Mouse (Mus musculus) gastrocnemius, postnatal 36 days (tissue): ENCODE data around the gene Krtap2-4. TPM values are rescaled to one million over a fixed set of nuclear protein-coding genes. Genes with fewer than 3 reads are reported as not detected.

ENCODE experiments used
- DNase-seq, 2 experiments: peaks; one replicate each; pipeline ENCODE4 v3.0.0; 2022
- intact Hi-C: fragments of 180-260 bp; cut with DNase I; formaldehyde crosslinking; loops from one replicate; pipeline ENCODE4 v1.15.1; 2025
- total RNA-seq, 2 experiments: library from RNA; stranded (reverse); gene quantifications; 2 replicates each; pipeline ENCODE4 v1.2.3; 2021

Gene Krtap2-4
- total RNA-seq, 2 experiments from 2014 or later, result not detected

DNA sequence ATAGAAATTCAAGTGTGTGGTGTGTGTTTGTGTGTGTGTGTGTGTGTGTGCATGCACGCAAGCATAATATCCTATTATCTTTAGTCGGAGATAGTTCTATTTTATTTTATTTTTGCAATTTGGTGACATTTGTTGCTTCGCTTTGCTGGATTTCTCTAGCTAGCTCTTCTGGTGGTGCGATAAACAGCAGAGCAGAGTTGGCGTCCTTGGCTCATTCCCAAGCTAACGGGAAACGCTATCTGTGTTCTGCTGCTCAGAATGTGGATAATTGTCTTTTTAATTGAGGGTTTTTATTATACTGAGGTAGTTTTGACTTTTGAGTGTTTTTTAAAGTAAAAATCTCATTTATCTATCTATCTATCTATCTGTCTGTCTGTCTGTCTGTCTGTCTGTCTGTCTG, 29.6 kb downstream of the Krtap2-4 start:
- intact Hi-C loops, result no loop called here
- no peak for DNase-seq

DNA sequence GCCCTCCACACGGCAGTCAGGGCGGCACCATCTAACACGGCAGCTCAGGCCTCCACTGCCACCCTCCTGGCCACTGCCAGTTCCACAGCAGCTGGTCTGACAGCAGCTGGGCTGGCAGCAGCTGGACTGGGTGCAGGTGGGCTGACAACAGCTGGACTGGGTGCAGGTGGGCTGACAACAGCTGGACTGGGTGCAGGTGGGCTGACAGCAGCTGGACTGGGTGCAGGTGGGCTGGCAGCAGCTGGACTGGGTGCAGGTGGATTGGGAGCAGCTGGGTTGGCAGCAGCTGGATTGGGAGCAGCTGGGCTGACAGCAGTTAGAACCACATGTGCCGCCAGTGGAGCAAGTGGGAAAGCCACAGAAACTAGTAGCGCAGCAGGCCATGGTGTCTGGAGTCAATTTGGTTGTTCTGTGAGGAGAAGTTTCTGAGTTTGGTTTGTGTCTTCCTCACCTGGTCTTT, 31.4 kb downstream of the Krtap2-4 start, which contains the start of gene Krtap1-4:
Gene Krtap1-4 (minus strand): TSS at position 410 of the 460 bp plus-strand sequence.
- intact Hi-C loops, result no loop called here
- DNase-seq, result no peak

DNA sequence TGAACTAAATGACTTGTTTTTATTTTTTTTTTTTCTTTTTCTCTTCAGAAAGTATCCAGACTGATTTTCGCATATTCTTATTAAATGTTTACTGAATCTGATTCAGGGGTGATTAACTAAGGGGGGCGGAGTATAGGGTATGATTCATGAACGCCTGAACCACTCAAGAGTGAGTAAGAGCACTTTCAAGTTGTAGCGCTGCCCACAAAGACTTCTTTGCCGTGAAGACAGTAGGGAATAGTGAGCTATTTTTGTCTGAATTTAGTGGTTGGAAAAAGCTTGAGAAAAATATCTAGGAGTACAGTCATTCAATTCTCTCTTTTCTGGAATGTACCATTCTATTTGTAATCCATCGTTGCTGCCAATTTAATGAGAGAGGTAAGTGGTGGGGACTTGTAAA, 33.1 kb downstream of the Krtap2-4 start:
- no peak for DNase-seq
- intact Hi-C loops, result no loop called here

DNA sequence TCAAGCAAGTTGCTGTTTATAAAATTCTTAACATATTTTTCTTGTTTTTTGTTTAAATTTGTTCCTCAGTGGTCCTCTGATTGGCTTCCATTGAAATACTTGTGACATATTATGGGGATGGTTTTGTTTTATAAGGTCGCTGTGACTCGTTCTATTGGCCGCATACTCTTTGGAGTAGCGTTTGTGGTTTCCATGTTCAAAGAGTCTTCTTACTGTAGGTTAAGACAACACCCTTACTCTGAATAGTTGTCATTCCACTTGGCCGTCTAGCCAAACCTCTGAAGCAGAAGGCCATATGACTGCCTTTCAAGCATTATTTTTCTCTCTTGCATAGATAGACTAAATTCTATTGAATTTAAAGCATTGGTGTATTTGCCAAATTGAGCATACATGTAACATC, 33.6 kb downstream of the Krtap2-4 start:
- intact Hi-C loops, result no loop called here
- DNase-seq, result no peak

DNA sequence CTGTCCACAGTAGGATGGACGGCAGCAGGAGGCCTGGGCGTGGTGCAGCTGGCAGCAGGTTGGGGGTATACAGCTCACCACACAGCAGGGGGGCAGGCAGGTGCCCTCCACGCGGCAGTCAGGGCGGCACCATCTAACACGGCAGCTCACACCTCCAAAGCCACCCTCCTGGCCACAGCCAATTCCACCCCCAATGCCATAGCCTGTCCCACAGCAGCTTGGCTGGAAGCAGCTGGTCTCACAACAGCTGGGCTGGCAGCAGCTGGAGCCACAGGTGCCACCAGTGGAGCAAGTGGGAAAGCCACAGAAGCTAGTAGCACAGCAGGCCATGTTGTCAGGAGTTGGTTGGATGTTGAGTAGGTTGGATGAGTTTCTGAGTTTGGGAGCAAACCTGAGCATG, 34.0 kb downstream of the Krtap2-4 start, which contains the start of gene Krtap1-5:
Gene Krtap1-5 (minus strand): TSS at position 381 of the 400 bp plus-strand sequence.
- intact Hi-C loops, result no loop called here
- no peak for DNase-seq

DNA sequence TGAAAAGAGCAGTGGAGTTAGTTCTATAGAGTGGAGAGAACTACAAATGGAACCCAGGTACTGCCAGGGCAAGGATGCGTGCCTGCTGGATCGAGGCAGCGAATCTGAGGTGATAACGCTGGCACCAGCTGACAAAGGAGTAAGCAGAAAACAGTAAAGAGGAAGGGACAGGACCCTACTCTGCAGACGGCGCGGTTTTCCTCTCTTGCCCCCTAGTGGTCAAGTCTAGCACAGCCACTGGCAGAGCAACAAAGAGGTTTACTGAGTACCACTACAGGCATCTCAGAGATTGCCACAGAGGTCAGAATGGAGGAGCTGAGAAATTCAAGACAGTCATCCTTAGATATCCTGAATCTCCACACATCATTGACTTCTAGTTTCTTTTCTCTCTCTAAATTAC, 40.5 kb downstream of the Krtap2-4 start:
- intact Hi-C loops, result loop anchor here (5.0 to 10.0 kb wide), 2 partner anchors 107 to 189 kb away; partner anchors contain the start of gene Krt10
- DNase-seq, result peak in 1 of 2 experiments; percentile 24

DNA sequence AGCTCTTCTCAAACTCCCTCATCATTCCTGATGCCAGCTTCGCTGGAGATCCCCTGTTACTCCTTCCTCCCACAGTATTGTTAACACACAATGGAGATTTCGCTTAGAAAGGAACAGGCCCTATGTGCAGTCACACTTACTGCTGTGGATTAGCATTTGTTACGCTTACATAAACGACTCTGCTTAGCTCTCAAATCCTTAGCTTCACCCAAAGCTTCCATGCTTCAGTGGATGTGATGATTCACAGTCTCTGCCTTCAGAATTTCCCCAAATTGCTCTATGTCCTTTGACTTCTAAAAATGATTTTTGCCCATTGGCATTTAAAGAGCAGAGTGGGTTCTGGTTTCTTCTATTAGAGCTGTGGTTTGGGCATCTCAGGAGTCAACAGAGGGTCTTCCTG, 41.5 kb downstream of the Krtap2-4 start:
- DNase-seq, result no peak
- intact Hi-C loops, result loop anchor here (5.0 to 10.0 kb wide), 2 partner anchors 106 to 188 kb away; partner anchors contain the start of gene Krt10

DNA sequence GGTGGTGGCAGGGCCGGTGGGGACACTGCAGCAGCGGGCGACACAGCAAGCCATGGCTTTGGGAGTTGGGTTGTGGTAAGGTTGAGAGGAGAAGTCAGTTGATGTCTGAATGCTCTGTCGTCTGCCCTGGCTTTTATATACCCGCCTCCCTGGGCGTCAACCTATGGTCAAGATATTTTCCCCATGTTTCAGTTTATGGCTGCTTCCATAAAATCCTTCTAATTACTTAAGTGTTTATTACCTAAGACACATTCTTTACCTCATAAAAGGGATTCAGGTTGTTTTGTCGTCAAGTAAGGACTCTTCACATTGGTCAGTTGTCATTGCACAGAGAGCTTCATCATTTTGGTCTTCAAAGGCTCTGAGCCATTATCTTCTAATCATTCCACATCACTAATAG, 48.1 kb downstream of the Krtap2-4 start, which contains the start of gene Krtap3-1:
Gene Krtap3-1 (minus strand): TSS at position 101 of the 400 bp plus-strand sequence.
- intact Hi-C loops, result no loop called here
- DNase-seq, result no peak

Other genes starting within 250 kb of the Krtap2-4 start
- not detected for gene Krt28, start 239.9 kb downstream of the Krtap2-4 start, total RNA-seq
- gene Krt10, start 225.5 kb downstream of the Krtap2-4 start, total RNA-seq, result 1 to 10 TPM; 3.3 to 3.5 TPM
- gene Krt12, start 192.6 kb downstream of the Krtap2-4 start, total RNA-seq, result not detected
- gene Krt20, start 176.7 kb downstream of the Krtap2-4 start, total RNA-seq, result under 1 TPM in 1 of 2 experiments, not detected in 1; 0.17 TPM
- not detected for gene Krt23, start 121.7 kb downstream of the Krtap2-4 start, total RNA-seq
- not detected for gene Krt39, start 93.5 kb downstream of the Krtap2-4 start, total RNA-seq
- gene Krt40, start 71.7 kb downstream of the Krtap2-4 start, total RNA-seq, result not detected
- not detected for gene Krtap3-3, start 64.0 kb downstream of the Krtap2-4 start, total RNA-seq
- gene Krtap3-2, start 58.0 kb downstream of the Krtap2-4 start, total RNA-seq, result not detected
- gene Gm11939, start 55.4 kb downstream of the Krtap2-4 start, total RNA-seq, result not detected
- gene Krtap3-1, start 48.2 kb downstream of the Krtap2-4 start, total RNA-seq, result not detected
- not detected for gene Krtap1-5, start 33.8 kb downstream of the Krtap2-4 start, total RNA-seq
- gene Krtap1-4, start 31.2 kb downstream of the Krtap2-4 start, total RNA-seq, result not detected
- not detected for gene Krtap1-3, start 23.5 kb downstream of the Krtap2-4 start, total RNA-seq
- gene Krtap9-3, start 16.7 kb downstream of the Krtap2-4 start, total RNA-seq, result not detected
- not detected for gene Gm11938, start 11.5 kb downstream of the Krtap2-4 start, total RNA-seq
- not detected for gene Gm11937, start 4.7 kb downstream of the Krtap2-4 start, total RNA-seq
- not detected for gene Gm11562, start 5.6 kb upstream of the Krtap2-4 start, total RNA-seq
- gene Krtap4-1, start 13.4 kb upstream of the Krtap2-4 start, total RNA-seq, result not detected
- gene Krtap4-2, start 20.2 kb upstream of the Krtap2-4 start, total RNA-seq, result not detected
- not detected for gene Krtap4-7, start 29.2 kb upstream of the Krtap2-4 start, total RNA-seq
- not detected for gene Gm11555, start 35.4 kb upstream of the Krtap2-4 start, total RNA-seq
- not detected for gene Gm11563, start 44.1 kb upstream of the Krtap2-4 start, total RNA-seq
- gene Krtap4-6, start 51.1 kb upstream of the Krtap2-4 start, total RNA-seq, result not detected
- not detected for gene Gm14190, start 75.9 kb upstream of the Krtap2-4 start, total RNA-seq
- not detected for gene Gm14180, start 119.4 kb upstream of the Krtap2-4 start, total RNA-seq
- gene Gm11595, start 158.1 kb upstream of the Krtap2-4 start, total RNA-seq, result not detected
- gene Krtap4-8, start 165.9 kb upstream of the Krtap2-4 start, total RNA-seq, result not detected
- not detected for gene Krtap4-9, start 170.4 kb upstream of the Krtap2-4 start, total RNA-seq
- gene Gm11596, start 178.6 kb upstream of the Krtap2-4 start, total RNA-seq, result not detected
- not detected for gene Gm11569, start 184.1 kb upstream of the Krtap2-4 start, total RNA-seq
- gene Gm11554, start 189.6 kb upstream of the Krtap2-4 start, total RNA-seq, result not detected
- gene Krtap4-13, start 195.0 kb upstream of the Krtap2-4 start, total RNA-seq, result not detected
- gene Gm11564, start 200.8 kb upstream of the Krtap2-4 start, total RNA-seq, result not detected
- not detected for gene 2300003K06Rik, start 223.2 kb upstream of the Krtap2-4 start, total RNA-seq
- gene Krtap4-16, start 236.8 kb upstream of the Krtap2-4 start, total RNA-seq, result not detected
- not detected for gene Gm11568, start 243.1 kb upstream of the Krtap2-4 start, total RNA-seq
- gene Gm11559, start 249.6 kb upstream of the Krtap2-4 start, total RNA-seq, result not detected